Mouse (Mus musculus): ENCODE measurements around the gene Crkl. TPM values are rescaled to one million over a fixed set of nuclear protein-coding genes. Genes with fewer than 3 reads are reported as not detected.

The Crkl gene
- polyA plus RNA-seq, 1 experiment from 2014 or later = 72.4 TPM

DNA sequence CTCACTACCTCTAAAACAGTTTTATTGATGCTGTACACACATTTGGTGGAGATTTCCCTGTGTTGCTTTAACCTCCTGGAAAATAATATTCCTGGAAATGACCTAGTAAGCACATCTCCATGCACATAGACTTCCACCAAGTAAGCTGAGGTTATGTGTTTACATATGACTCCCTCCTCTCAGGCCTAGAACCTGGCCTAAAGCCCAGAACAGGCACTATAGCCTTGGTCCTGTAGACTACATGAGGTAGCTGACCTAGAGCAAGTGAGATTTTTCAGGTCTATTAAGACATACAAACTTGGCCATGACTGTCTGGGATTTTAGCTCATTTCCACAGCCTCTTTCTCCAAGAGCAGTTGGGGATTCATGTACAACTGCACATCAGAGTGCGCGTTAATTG lies 58.4 kb downstream of the Crkl start:
- Histone ChIP-seq H3K9ac (ENCODE audit: low read depth, low read length) (no peak overlapping the region), H3K36me3 (ENCODE audit: control insufficient read depth, insufficient read depth, low read length) (peaks cover 9% of the 10 kb centered on the region), H3K4me1 (ENCODE audit: control insufficient read depth, insufficient read depth, low read length) (peaks cover 15% of the 10 kb centered on the region), H3K27ac (ENCODE audit: low read length) (no peak overlapping the region), H3K4me2 (ENCODE audit: low read length) (peak overlapping the region; percentile 94), H3K4me3 (ENCODE audit: low read depth, low read length) (no peak overlapping the region), H3K9me3 (replicated peaks; ENCODE audit: control insufficient read depth, low read length, poor library complexity, severe bottlenecking) (no peaks in the 10 kb centered on the region), H3K27me3 (ENCODE audit: control insufficient read depth, insufficient read depth, low read depth, low read length) (no peaks in the 10 kb centered on the region)
- WGBS = 98% methylated on average over 2 of the region's 2 CpGs
- no peak for ATAC-seq

DNA sequence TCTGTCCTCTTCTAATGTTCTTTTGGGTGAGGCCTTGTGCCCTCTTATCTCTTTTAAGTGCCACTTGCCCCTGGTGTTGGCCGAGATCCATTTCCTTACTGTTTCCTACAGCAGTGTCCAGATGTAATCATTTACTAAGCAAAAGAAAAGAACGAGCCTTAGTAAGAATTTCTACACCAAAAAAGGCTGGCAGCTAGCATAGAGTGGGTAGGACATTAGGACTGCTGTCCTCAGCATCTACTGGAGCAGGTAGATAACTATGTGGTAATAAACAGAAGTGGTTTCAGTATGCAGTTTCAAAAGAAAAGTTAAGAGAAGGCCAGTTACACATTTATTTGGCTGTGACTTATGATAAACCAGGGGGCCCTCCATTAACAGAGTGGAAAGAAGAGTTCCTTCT lies 58.9 kb downstream of the Crkl start:
- peaks cover 15% of the 10 kb centered on the region for H3K4me1 ChIP-seq (ENCODE audit: control insufficient read depth, insufficient read depth, low read length)
- no peak overlapping the region for H3K4me3 ChIP-seq (ENCODE audit: low read depth, low read length)
- H3K36me3 ChIP-seq (ENCODE audit: control insufficient read depth, insufficient read depth, low read length) = peaks cover 12% of the 10 kb centered on the region
- no peak overlapping the region for H3K4me2 ChIP-seq (ENCODE audit: low read length)
- H3K27ac ChIP-seq (ENCODE audit: low read length) = no peak overlapping the region
- H3K9me3 ChIP-seq (replicated peaks; ENCODE audit: control insufficient read depth, low read length, poor library complexity, severe bottlenecking) = no peaks in the 10 kb centered on the region
- ATAC-seq = no peak
- 94% methylated on average over 2 of the region's 2 CpGs for WGBS
- no peaks in the 10 kb centered on the region for H3K27me3 ChIP-seq (ENCODE audit: control insufficient read depth, insufficient read depth, low read depth, low read length)
- no peak overlapping the region for H3K9ac ChIP-seq (ENCODE audit: low read depth, low read length)

DNA sequence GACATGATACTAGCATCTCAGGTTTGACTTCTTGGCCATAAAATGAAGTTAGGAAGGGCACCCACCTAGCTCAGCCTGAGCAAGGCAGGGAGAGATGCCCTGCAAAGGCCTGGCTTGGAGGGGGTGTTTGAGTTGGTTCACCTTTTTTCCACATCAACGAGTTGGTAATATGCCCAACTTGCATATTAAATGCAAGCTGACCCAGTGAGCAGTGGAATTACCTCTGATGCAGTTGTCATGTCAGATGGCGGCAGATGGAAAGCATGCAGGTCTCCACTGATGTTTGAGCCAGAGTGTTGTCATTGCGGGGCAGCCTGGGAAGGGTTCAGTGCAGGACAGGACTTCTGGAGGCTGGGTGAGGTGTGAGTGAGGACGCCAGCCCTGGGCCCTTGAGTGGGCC lies 59.6 kb downstream of the Crkl start:
- WGBS = 94% methylated on average over 4 of the region's 4 CpGs
- ATAC-seq = no peak
- peaks cover 19% of the 10 kb centered on the region for H3K36me3 ChIP-seq (ENCODE audit: control insufficient read depth, insufficient read depth, low read length)
- no peak overlapping the region for H3K9ac ChIP-seq (ENCODE audit: low read depth, low read length)
- H3K27ac ChIP-seq (ENCODE audit: low read length) = no peak overlapping the region
- peaks cover 15% of the 10 kb centered on the region for H3K4me1 ChIP-seq (ENCODE audit: control insufficient read depth, insufficient read depth, low read length)
- no peaks in the 10 kb centered on the region for H3K27me3 ChIP-seq (ENCODE audit: control insufficient read depth, insufficient read depth, low read depth, low read length)
- no peak overlapping the region for H3K4me3 ChIP-seq (ENCODE audit: low read depth, low read length)
- no peaks in the 10 kb centered on the region for H3K9me3 ChIP-seq (replicated peaks; ENCODE audit: control insufficient read depth, low read length, poor library complexity, severe bottlenecking)
- H3K4me2 ChIP-seq (ENCODE audit: low read length) = no peak overlapping the region

DNA sequence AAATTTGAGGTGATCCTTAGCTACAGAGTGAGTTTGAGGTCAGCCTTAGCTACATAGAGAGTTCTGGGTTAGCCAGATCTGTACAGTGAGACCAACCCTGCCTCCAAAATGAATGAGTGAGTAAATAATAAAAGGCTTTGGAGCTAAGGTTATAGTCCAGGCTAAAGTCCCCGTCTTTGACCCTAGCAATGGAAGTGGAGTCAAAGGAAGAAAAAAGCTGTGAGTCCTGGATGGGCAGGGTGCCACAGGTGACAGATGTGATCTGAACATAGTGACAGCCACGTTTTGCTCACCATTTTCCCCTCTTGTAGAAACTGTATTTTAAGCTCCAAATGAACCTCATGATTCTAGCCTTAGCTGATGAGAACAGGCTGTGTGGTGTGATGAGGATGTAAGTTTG lies 67.1 kb downstream of the Crkl start:
- ATAC-seq = no peak
- H3K9ac ChIP-seq (ENCODE audit: low read depth, low read length) = no peak overlapping the region
- H3K9me3 ChIP-seq (replicated peaks; ENCODE audit: control insufficient read depth, low read length, poor library complexity, severe bottlenecking) = no peaks in the 10 kb centered on the region
- peaks cover 58% of the 10 kb centered on the region for H3K36me3 ChIP-seq (ENCODE audit: control insufficient read depth, insufficient read depth, low read length)
- H3K27ac ChIP-seq (ENCODE audit: low read length) = no peak overlapping the region
- H3K4me2 ChIP-seq (ENCODE audit: low read length) = no peak overlapping the region
- H3K4me3 ChIP-seq (ENCODE audit: low read depth, low read length) = no peak overlapping the region
- H3K4me1 ChIP-seq (ENCODE audit: control insufficient read depth, insufficient read depth, low read length) = no peaks in the 10 kb centered on the region
- 88% methylated on average over 2 of the region's 2 CpGs for WGBS
- H3K27me3 ChIP-seq (ENCODE audit: control insufficient read depth, insufficient read depth, low read depth, low read length) = no peaks in the 10 kb centered on the region

DNA sequence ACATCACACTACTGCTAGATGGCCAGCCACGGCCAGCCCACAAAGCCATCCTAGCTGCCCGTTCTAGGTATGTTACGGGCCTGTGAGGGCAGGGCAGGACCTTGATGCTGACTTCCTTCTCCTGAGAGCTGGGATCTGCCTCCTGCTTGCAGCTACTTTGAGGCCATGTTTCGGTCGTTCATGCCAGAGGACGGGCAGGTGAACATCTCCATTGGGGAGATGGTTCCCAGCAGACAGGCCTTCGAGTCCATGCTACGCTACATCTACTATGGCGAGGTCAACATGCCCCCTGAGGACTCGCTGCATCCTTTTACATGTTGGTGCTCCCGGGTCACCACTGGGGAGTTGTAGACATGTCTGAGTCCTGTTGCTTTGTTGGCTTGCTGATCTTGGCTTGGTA lies 72.4 kb downstream of the Crkl start:
- Histone ChIP-seq H3K36me3 (ENCODE audit: control insufficient read depth, insufficient read depth, low read length) (peaks cover 69% of the 10 kb centered on the region), H3K4me1 (ENCODE audit: control insufficient read depth, insufficient read depth, low read length) (no peaks in the 10 kb centered on the region), H3K9ac (ENCODE audit: low read depth, low read length) (no peak overlapping the region), H3K27ac (ENCODE audit: low read length) (no peak overlapping the region), H3K9me3 (replicated peaks; ENCODE audit: control insufficient read depth, low read length, poor library complexity, severe bottlenecking) (no peaks in the 10 kb centered on the region), H3K27me3 (ENCODE audit: control insufficient read depth, insufficient read depth, low read depth, low read length) (no peaks in the 10 kb centered on the region), H3K4me2 (ENCODE audit: low read length) (no peak overlapping the region), H3K4me3 (ENCODE audit: low read depth, low read length) (no peak overlapping the region)
- WGBS = 92% methylated on average over 11 of the region's 11 CpGs
- ATAC-seq = no peak

DNA sequence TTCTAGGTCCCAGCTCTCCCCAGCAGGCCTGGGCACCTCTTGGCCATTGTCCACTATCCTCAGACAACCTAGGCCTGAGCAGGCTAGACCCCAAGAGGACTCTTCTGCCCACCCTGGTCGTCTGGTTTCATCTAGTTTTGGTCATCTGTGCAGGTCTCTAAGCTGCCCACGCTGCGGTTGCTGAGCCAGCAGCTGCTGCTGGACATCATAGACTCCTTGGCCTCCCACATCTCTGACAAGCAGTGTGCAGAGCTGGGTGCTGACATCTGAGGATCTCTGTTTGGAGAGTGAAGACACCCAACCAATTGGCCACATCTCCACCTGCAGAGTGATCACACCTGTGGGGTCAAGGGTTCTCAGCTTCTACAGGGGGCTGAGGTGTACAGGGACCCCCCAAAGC lies 73.7 kb downstream of the Crkl start:
- H3K27ac ChIP-seq (ENCODE audit: low read length) = no peak overlapping the region
- no peak for ATAC-seq
- no peaks in the 10 kb centered on the region for H3K27me3 ChIP-seq (ENCODE audit: control insufficient read depth, insufficient read depth, low read depth, low read length)
- H3K4me1 ChIP-seq (ENCODE audit: control insufficient read depth, insufficient read depth, low read length) = peaks cover 8% of the 10 kb centered on the region
- no peaks in the 10 kb centered on the region for H3K9me3 ChIP-seq (replicated peaks; ENCODE audit: control insufficient read depth, low read length, poor library complexity, severe bottlenecking)
- no peak overlapping the region for H3K4me2 ChIP-seq (ENCODE audit: low read length)
- no peak overlapping the region for H3K4me3 ChIP-seq (ENCODE audit: low read depth, low read length)
- no peak overlapping the region for H3K9ac ChIP-seq (ENCODE audit: low read depth, low read length)
- peaks cover 63% of the 10 kb centered on the region for H3K36me3 ChIP-seq (ENCODE audit: control insufficient read depth, insufficient read depth, low read length)
- 93% methylated on average over 3 of the region's 3 CpGs for WGBS

DNA sequence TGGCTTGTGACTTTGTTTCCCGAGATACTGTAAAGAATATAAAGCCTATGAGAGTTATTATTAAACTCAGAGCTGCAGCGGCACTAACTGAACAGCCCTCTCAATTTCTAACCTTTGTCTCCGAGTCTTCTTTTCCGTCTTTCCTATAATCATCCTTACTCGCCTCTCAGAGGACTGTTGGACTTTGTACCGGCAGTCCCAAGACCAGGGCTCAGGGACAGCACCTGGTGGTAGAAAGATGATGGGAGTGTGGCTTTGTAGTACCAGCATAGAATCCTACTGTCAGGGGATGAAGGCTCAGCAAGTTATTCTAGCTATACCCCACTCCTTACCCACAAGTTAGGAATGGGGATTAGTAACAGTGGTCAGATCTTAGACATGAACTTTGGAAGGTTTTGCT lies 74.4 kb downstream of the Crkl start:
- no peak overlapping the region for H3K4me2 ChIP-seq (ENCODE audit: low read length)
- no peak overlapping the region for H3K9ac ChIP-seq (ENCODE audit: low read depth, low read length)
- no peak overlapping the region for H3K27ac ChIP-seq (ENCODE audit: low read length)
- no peak for ATAC-seq
- peaks cover 8% of the 10 kb centered on the region for H3K4me1 ChIP-seq (ENCODE audit: control insufficient read depth, insufficient read depth, low read length)
- 91% methylated on average over 6 of the region's 6 CpGs for WGBS
- H3K36me3 ChIP-seq (ENCODE audit: control insufficient read depth, insufficient read depth, low read length) = peaks cover 60% of the 10 kb centered on the region
- H3K9me3 ChIP-seq (replicated peaks; ENCODE audit: control insufficient read depth, low read length, poor library complexity, severe bottlenecking) = no peaks in the 10 kb centered on the region
- H3K4me3 ChIP-seq (ENCODE audit: low read depth, low read length) = no peak overlapping the region
- no peaks in the 10 kb centered on the region for H3K27me3 ChIP-seq (ENCODE audit: control insufficient read depth, insufficient read depth, low read depth, low read length)

DNA sequence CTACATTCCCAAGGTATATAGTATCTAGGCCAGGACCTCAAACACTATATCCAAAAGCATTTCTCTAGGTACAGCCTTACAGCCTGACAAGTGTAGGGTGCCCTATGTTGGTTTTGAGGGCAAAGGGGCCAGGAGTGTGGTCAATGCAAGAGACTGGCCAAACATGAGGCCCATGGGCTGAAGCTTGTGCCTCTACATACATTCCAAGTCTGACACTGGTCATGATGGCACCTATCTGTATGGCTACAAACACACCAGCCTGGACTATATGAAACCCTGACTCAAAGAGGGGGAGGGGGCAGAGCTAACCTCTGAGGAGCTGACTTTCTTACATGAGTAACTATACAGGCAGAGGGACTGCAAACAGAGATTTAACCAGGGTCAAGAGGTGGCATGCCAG lies 75.8 kb downstream of the Crkl start:
- ATAC-seq = no peak
- no peak overlapping the region for H3K4me3 ChIP-seq (ENCODE audit: low read depth, low read length)
- H3K9ac ChIP-seq (ENCODE audit: low read depth, low read length) = no peak overlapping the region
- H3K4me1 ChIP-seq (ENCODE audit: control insufficient read depth, insufficient read depth, low read length) = peaks cover 14% of the 10 kb centered on the region
- no peaks in the 10 kb centered on the region for H3K27me3 ChIP-seq (ENCODE audit: control insufficient read depth, insufficient read depth, low read depth, low read length)
- peaks cover 46% of the 10 kb centered on the region for H3K36me3 ChIP-seq (ENCODE audit: control insufficient read depth, insufficient read depth, low read length)
- no peak overlapping the region for H3K4me2 ChIP-seq (ENCODE audit: low read length)
- H3K9me3 ChIP-seq (replicated peaks; ENCODE audit: control insufficient read depth, low read length, poor library complexity, severe bottlenecking) = no peaks in the 10 kb centered on the region
- H3K27ac ChIP-seq (ENCODE audit: low read length) = no peak overlapping the region

DNA sequence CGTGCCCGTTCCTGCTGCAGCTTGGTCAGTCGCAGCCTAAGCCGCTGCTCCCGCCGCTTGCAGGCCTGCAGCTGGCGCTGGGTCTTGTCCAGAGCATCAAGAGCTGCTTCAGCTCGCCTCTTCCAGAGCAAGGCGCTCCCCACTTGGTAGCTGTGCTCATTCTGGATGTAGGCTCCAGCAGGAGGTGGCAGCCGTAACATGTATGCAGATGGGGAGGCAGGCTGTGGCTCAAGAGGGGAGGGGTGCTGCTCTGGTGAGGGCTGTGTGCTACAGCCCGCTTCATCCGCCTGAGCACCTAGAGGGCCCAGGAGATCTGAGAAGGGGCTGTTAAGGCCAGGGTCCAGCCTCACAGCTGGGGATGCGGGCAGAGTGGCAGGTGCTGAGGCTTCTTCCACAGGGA lies 76.5 kb downstream of the Crkl start:
- H3K9me3 ChIP-seq (replicated peaks; ENCODE audit: control insufficient read depth, low read length, poor library complexity, severe bottlenecking) = no peaks in the 10 kb centered on the region
- peaks cover 40% of the 10 kb centered on the region for H3K36me3 ChIP-seq (ENCODE audit: control insufficient read depth, insufficient read depth, low read length)
- WGBS = 85% methylated on average over 13 of the region's 13 CpGs
- no peak overlapping the region for H3K4me3 ChIP-seq (ENCODE audit: low read depth, low read length)
- H3K4me1 ChIP-seq (ENCODE audit: control insufficient read depth, insufficient read depth, low read length) = peaks cover 14% of the 10 kb centered on the region
- H3K27ac ChIP-seq (ENCODE audit: low read length) = no peak overlapping the region
- no peak for ATAC-seq
- H3K9ac ChIP-seq (ENCODE audit: low read depth, low read length) = no peak overlapping the region
- no peak overlapping the region for H3K4me2 ChIP-seq (ENCODE audit: low read length)
- no peaks in the 10 kb centered on the region for H3K27me3 ChIP-seq (ENCODE audit: control insufficient read depth, insufficient read depth, low read depth, low read length)
